Mouse (Mus musculus) left cerebral cortex, postnatal 36 days (tissue): ENCODE data around the gene Gm20503. TPM values are rescaled to one million over a fixed set of nuclear protein-coding genes. Genes with fewer than 3 reads are reported as not detected.

Source experiments
- DNase-seq, 2 experiments: peaks; one replicate each; pipeline ENCODE4 v3.0.0; 2021 to 2022; ENCODE audit warnings: low spot score in 2 of 2, mixed read lengths in 1 of 2
- intact Hi-C: fragments of 180-260 bp; cut with DNase I; formaldehyde crosslinking; loops from one replicate; pipeline ENCODE4 v1.15.1; 2025
- total RNA-seq, 2 experiments: library from RNA; stranded (reverse); gene quantifications; 2 replicates each; pipeline ENCODE4 v1.2.3; 2021

The Gm20503 gene
- total RNA-seq, 2 experiments from 2014 or later, result 2.1 to 3.3 TPM

GRCm38 (mm10) chr4:59057929-59058328 is 54.9 kb downstream of the Gm20503 start:
- intact Hi-C loops, result no loop called here
- DNase-seq, result no peak

GRCm38 (mm10) chr4:59062526-59062925 is 59.5 kb downstream of the Gm20503 start:
- intact Hi-C loops, result no loop called here

GRCm38 (mm10) chr4:59069276-59069675 is 66.3 kb downstream of the Gm20503 start:
- intact Hi-C loops, result no loop called here
- no peak for DNase-seq

More at GRCm38 (mm10) chr4:59062526-59062925, 59.5 kb downstream of the Gm20503 start:
- no peak for DNase-seq

- intact Hi-C loops, result no loop called here
Observed at GRCm38 (mm10) chr4:59083430-59083829, 80.4 kb downstream of the Gm20503 start.

GRCm38 (mm10) chr4:59089391-59089790 is 86.4 kb downstream of the Gm20503 start:
- no peak for DNase-seq
- intact Hi-C loops, result no loop called here

More at GRCm38 (mm10) chr4:59083430-59083829, 80.4 kb downstream of the Gm20503 start:
- DNase-seq, result no peak

Other genes with a start within 250 kb of the Gm20503 start
- under 1 TPM; 0.12 to 0.25 TPM for gene Olfr267, start 215.5 kb upstream of the Gm20503 start, total RNA-seq
- 100 to 1,000 TPM; 107 to 141 TPM for gene Ecpas, start 90.5 kb upstream of the Gm20503 start, total RNA-seq
- gene Zkscan16, start 59.6 kb upstream of the Gm20503 start, total RNA-seq, result 10 to 100 TPM; 49.5 to 49.8 TPM
- 1 to 10 TPM; 1.5 TPM for gene Ptgr1, start 16.1 kb upstream of the Gm20503 start, total RNA-seq
- 1 to 10 TPM; 5.7 to 6.1 TPM for gene Dnajc25, start 8.1 kb upstream of the Gm20503 start, total RNA-seq
- gene Gng10, start 31.9 kb downstream of the Gm20503 start, total RNA-seq, result 10 to 100 TPM; 66.3 to 72.7 TPM
- not detected for gene AI481877, start 135.8 kb downstream of the Gm20503 start, total RNA-seq
- 10 to 100 TPM; 88.1 to 88.4 TPM for gene Ugcg, start 186.0 kb downstream of the Gm20503 start, total RNA-seq